Mouse (Mus musculus) midbrain, embryonic 13.5 days (tissue): Measurements from ENCODE around the gene Ypel4. TPM values are rescaled to one million over a fixed set of nuclear protein-coding genes. Genes with fewer than 3 reads are reported as not detected.

ENCODE experiments used
- ATAC-seq: fragments of 200-750 bp; cut with Nextera tagmentation; 2 replicates; pipeline ENCODE4 v1.8.0; 2017; ENCODE audit warnings: mild to moderate bottlenecking, moderate TSS enrichment, moderate library complexity
- H3K27ac ChIP-seq: fragments of 300-500 bp; sonication (generic); 2 replicates; pipeline ENCODE4 v1.5.1; 2015; ENCODE audit warnings: inconsistent platforms, mild to moderate bottlenecking, moderate library complexity
- H3K27me3 ChIP-seq: fragments of 300-500 bp; sonication (generic); 2 replicates; pipeline ENCODE4 v1.6.1; 2015; ENCODE audit warnings: mild to moderate bottlenecking, inconsistent platforms
- H3K36me3 ChIP-seq: fragments of 300-500 bp; sonication (generic); 2 replicates; pipeline ENCODE4 v1.6.1; 2015; ENCODE audit warnings: mild to moderate bottlenecking, inconsistent platforms
- H3K4me1 ChIP-seq: fragments of 300-500 bp; sonication (generic); replicated peaks from 2 replicates; pipeline ENCODE4 v1.6.1; 2015; ENCODE audit warnings: inconsistent platforms
- H3K4me2 ChIP-seq: fragments of 300-500 bp; sonication (generic); replicated peaks from 2 replicates; pipeline ENCODE4 v1.6.1; 2015; ENCODE audit warnings: moderate library complexity, mild to moderate bottlenecking, inconsistent platforms
- H3K4me3 ChIP-seq: fragments of 300-500 bp; sonication (generic); replicated peaks from 2 replicates; pipeline ENCODE4 v1.5.1; 2015; ENCODE audit warnings: mild to moderate bottlenecking, inconsistent platforms
- H3K9ac ChIP-seq: fragments of 300-500 bp; sonication (generic); replicated peaks from 2 replicates; pipeline ENCODE4 v1.6.1; 2015; ENCODE audit warnings: mild to moderate bottlenecking, inconsistent platforms
- H3K9me3 ChIP-seq: fragments of 300-500 bp; sonication (generic); 2 replicates; pipeline ENCODE4 v1.6.1; 2016; ENCODE audit warnings: mild to moderate bottlenecking, inconsistent platforms
- WGBS: fragments of 180-500 bp; shearing (Covaris S2); methylation state at CpG from one replicate; pipeline ENCODE4 v1.1.7; 2015; 5-methylcytosine and 5-hydroxymethylcytosine counted together
- polyA plus RNA-seq: library from polyadenylated mRNA; unstranded; fragments of >200 nt; fragmentation: Nextera tagmentation; extraction: Ambion mirVana; gene quantifications from 2 replicates; pipeline ENCODE4 v1.2.1, GENCODE M21; 2015

Gene Ypel4
- 30.7 and 32.0 TPM in 2 replicates for polyA plus RNA-seq

GRCm38 (mm10) chr2:84733579-84734300 is at the start of gene Ypel4:
Ypel4 (plus strand) TSS chr2:84734058.
- peak; percentile 78 for ATAC-seq

GRCm38 (mm10) chr2:84688080-84688844 is 45.6 kb upstream of the Ypel4 start:
- WGBS, result 87% methylated on average over 2 of the region's 2 CpGs

More at GRCm38 (mm10) chr2:84733579-84734300, at the start of gene Ypel4:
- H3K27me3 ChIP-seq, result no peaks in the 10 kb centered on the region
- peak within 1 kb of the TSS; percentile 90 for H3K9ac ChIP-seq
- H3K4me1 ChIP-seq, result peaks cover 52% of the 10 kb centered on the region
- no peaks in the 10 kb centered on the region for H3K36me3 ChIP-seq
- peak within 1 kb of the TSS; percentile 90 for H3K27ac ChIP-seq
- peak within 1 kb of the TSS; percentile 66 for H3K4me2 ChIP-seq
- no peaks in the 10 kb centered on the region for H3K9me3 ChIP-seq
- WGBS, result 2% methylated on average over 8 of the region's 8 CpGs
- H3K4me3 ChIP-seq, result peak within 1 kb of the TSS; percentile 70

GRCm38 (mm10) chr2:84690050-84690449 is 43.8 kb upstream of the Ypel4 start:
- H3K9ac ChIP-seq, result no peak overlapping the region
- no peak overlapping the region for H3K27ac ChIP-seq
- H3K4me3 ChIP-seq, result no peak overlapping the region
- peaks cover 87% of the 10 kb centered on the region for H3K36me3 ChIP-seq
- 91% methylated on average over 12 of the region's 12 CpGs for WGBS
- H3K4me2 ChIP-seq, result no peak overlapping the region
- H3K9me3 ChIP-seq, result no peaks in the 10 kb centered on the region
- H3K4me1 ChIP-seq, result no peaks in the 10 kb centered on the region
- no peaks in the 10 kb centered on the region for H3K27me3 ChIP-seq
- no peak for ATAC-seq

More at GRCm38 (mm10) chr2:84688080-84688844, 45.6 kb upstream of the Ypel4 start:
- Histone ChIP-seq H3K27ac (no peak overlapping the region), H3K4me1 (no peaks in the 10 kb centered on the region), H3K4me2 (no peak overlapping the region), H3K36me3 (peaks cover 85% of the 10 kb centered on the region), H3K4me3 (no peak overlapping the region), H3K9me3 (no peaks in the 10 kb centered on the region), H3K9ac (no peak overlapping the region), H3K27me3 (no peaks in the 10 kb centered on the region)
- 0 out of 2 replicates have a peak, but pooled peaks have one; percentile 51 for ATAC-seq

- Histone ChIP-seq H3K4me3 (no peak overlapping the region), H3K36me3 (peaks cover 62% of the 10 kb centered on the region), H3K4me1 (no peaks in the 10 kb centered on the region), H3K9me3 (no peaks in the 10 kb centered on the region), H3K4me2 (no peak overlapping the region), H3K27me3 (no peaks in the 10 kb centered on the region), H3K9ac (no peak overlapping the region), H3K27ac (no peak overlapping the region)
- 94% methylated on average over 5 of the region's 5 CpGs for WGBS
- no peak for ATAC-seq
Measured at GRCm38 (mm10) chr2:84695007-84695695, 38.7 kb upstream of the Ypel4 start.

GRCm38 (mm10) chr2:84703497-84703896 is 30.4 kb upstream of the Ypel4 start:
- peaks cover 27% of the 10 kb centered on the region for H3K36me3 ChIP-seq
- no peak overlapping the region for H3K4me2 ChIP-seq
- 97% methylated on average over 1 of the region's 1 CpGs for WGBS

GRCm38 (mm10) chr2:84704329-84704728 is 29.5 kb upstream of the Ypel4 start:
- Histone ChIP-seq H3K9ac (no peak overlapping the region), H3K9me3 (no peaks in the 10 kb centered on the region), H3K36me3 (peaks cover 31% of the 10 kb centered on the region), H3K4me2 (no peak overlapping the region), H3K4me3 (no peak overlapping the region), H3K4me1 (peaks cover 12% of the 10 kb centered on the region), H3K27me3 (no peaks in the 10 kb centered on the region), H3K27ac (no peak overlapping the region)
- no peak for ATAC-seq
- WGBS, result 80% methylated on average over 5 of the region's 5 CpGs

More at GRCm38 (mm10) chr2:84703497-84703896, 30.4 kb upstream of the Ypel4 start:
- Histone ChIP-seq H3K4me3 (no peak overlapping the region), H3K4me1 (peaks cover 3% of the 10 kb centered on the region), H3K27me3 (no peaks in the 10 kb centered on the region), H3K9ac (no peak overlapping the region), H3K9me3 (no peaks in the 10 kb centered on the region), H3K27ac (no peak overlapping the region)
- no peak for ATAC-seq

- WGBS, result 98% methylated on average over 1 of the region's 1 CpGs
- Histone ChIP-seq H3K27ac (no peak overlapping the region), H3K36me3 (peaks cover 36% of the 10 kb centered on the region)
Measured at GRCm38 (mm10) chr2:84705295-84705694, 28.6 kb upstream of the Ypel4 start.

GRCm38 (mm10) chr2:84707523-84707922 is 26.3 kb upstream of the Ypel4 start:
- ATAC-seq, result no peak
- no peaks in the 10 kb centered on the region for H3K9me3 ChIP-seq
- H3K9ac ChIP-seq, result no peak overlapping the region
- peaks cover 21% of the 10 kb centered on the region for H3K4me1 ChIP-seq
- no peak overlapping the region for H3K27ac ChIP-seq
- no peak overlapping the region for H3K4me3 ChIP-seq
- H3K27me3 ChIP-seq, result no peaks in the 10 kb centered on the region
- 79% methylated on average over 1 of the region's 1 CpGs for WGBS
- peaks cover 39% of the 10 kb centered on the region for H3K36me3 ChIP-seq
- H3K4me2 ChIP-seq, result no peak overlapping the region

More at GRCm38 (mm10) chr2:84705295-84705694, 28.6 kb upstream of the Ypel4 start:
- peaks cover 16% of the 10 kb centered on the region for H3K4me1 ChIP-seq
- no peak overlapping the region for H3K4me2 ChIP-seq
- H3K9me3 ChIP-seq, result no peaks in the 10 kb centered on the region
- ATAC-seq, result no peak
- H3K4me3 ChIP-seq, result no peak overlapping the region
- H3K27me3 ChIP-seq, result no peaks in the 10 kb centered on the region
- no peak overlapping the region for H3K9ac ChIP-seq

GRCm38 (mm10) chr2:84711898-84712297 is 22.0 kb upstream of the Ypel4 start:
- H3K27ac ChIP-seq, result no peak overlapping the region

GRCm38 (mm10) chr2:84714422-84714810 is 19.4 kb upstream of the Ypel4 start:
- Histone ChIP-seq H3K27ac (peak overlapping the region; percentile 97), H3K9ac (peak overlapping the region; percentile 97), H3K4me3 (peak overlapping the region; percentile 96), H3K36me3 (peaks cover 12% of the 10 kb centered on the region), H3K4me2 (peak overlapping the region; percentile 74), H3K27me3 (no peaks in the 10 kb centered on the region), H3K4me1 (peaks cover 30% of the 10 kb centered on the region), H3K9me3 (no peaks in the 10 kb centered on the region)
- WGBS, result 1% methylated on average over 23 of the region's 26 CpGs
- ATAC-seq, result no peak; the same call in 1 of the 2 replicates

More at GRCm38 (mm10) chr2:84711898-84712297, 22.0 kb upstream of the Ypel4 start:
- WGBS, result 90% methylated on average over 2 of the region's 2 CpGs
- Histone ChIP-seq H3K27me3 (no peaks in the 10 kb centered on the region), H3K4me1 (peaks cover 41% of the 10 kb centered on the region), H3K36me3 (peaks cover 31% of the 10 kb centered on the region), H3K4me3 (no peak overlapping the region), H3K4me2 (no peak overlapping the region), H3K9ac (no peak overlapping the region), H3K9me3 (no peaks in the 10 kb centered on the region)
- ATAC-seq, result no peak

GRCm38 (mm10) chr2:84714811-84715561 is 18.9 kb upstream of the Ypel4 start, which contains the start of gene Zdhhc5:
Zdhhc5 (minus strand) TSS chr2:84715180.
- H3K27me3 ChIP-seq, result no peaks in the 10 kb centered on the region
- H3K4me2 ChIP-seq, result peak within 1 kb of the TSS; percentile 74
- H3K9ac ChIP-seq, result peak within 1 kb of the TSS; percentile 97
- WGBS, result under 1% methylated on average over 104 of the region's 107 CpGs
- peak within 1 kb of the TSS; percentile 96 for H3K4me3 ChIP-seq
- peak within 1 kb of the TSS; percentile 97 for H3K27ac ChIP-seq
- peak; percentile 97 for ATAC-seq
- peaks cover 27% of the 10 kb centered on the region for H3K4me1 ChIP-seq
- H3K36me3 ChIP-seq, result peaks cover 9% of the 10 kb centered on the region
- H3K9me3 ChIP-seq, result no peaks in the 10 kb centered on the region
